ENCODE assay signal across 18 mouse cellular contexts in genomic region chr7:98149802-98150201, GRCm38 (mm10). TPM values are rescaled to one million over a fixed set of nuclear protein-coding genes. Genes with fewer than 3 reads are reported as not detected.
DNase-seq lines count a peak whose midpoint lies in the region; ATAC-seq lines count a peak whose summit lies in the region.
"Had no signal": no experiment of that assay in that cellular context is flagged by ENCODE, and none has a peak within 500 bp of the region (broad histone marks: within the 10 kb centered on the region; RNA-seq: fewer than 3 reads in every experiment).

No protein-coding gene starts in this region.

- H3K27ac ChIP-seq in heart, embryonic 10.5 days = peak overlapping the region; percentile 81
- H3K27ac ChIP-seq in liver, embryonic 11.5 days (ENCODE audit: low read depth, low read length) = peak overlapping the region; percentile 13; the same call in 1 of the 2 replicates
- H3K27ac ChIP-seq in hindbrain, embryonic 13.5 days = no peak overlapping the region
- H3K27ac ChIP-seq in midbrain, embryonic 15.5 days = no peak overlapping the region
- H3K27ac ChIP-seq: gastrocnemius, adult 2 months; heart, embryonic 15.5 days; lung, embryonic 15.5 days; neural tube, embryonic 13.5 days; stomach, embryonic 15.5 days had no signal

- no peak overlapping the region for H3K4me3 ChIP-seq in heart, embryonic 10.5 days
- no peak overlapping the region for H3K4me3 ChIP-seq in liver, embryonic 11.5 days (ENCODE audit: low read depth, low read length)
- no peak overlapping the region for H3K4me3 ChIP-seq in hindbrain, embryonic 13.5 days
- H3K4me3 ChIP-seq in midbrain, embryonic 15.5 days = no peak overlapping the region
- H3K4me3 ChIP-seq: erythroblast, embryonic 14.5 days; gastrocnemius, adult 2 months; heart, embryonic 15.5 days; lung, embryonic 15.5 days; neural tube, embryonic 13.5 days; stomach, embryonic 15.5 days had no signal

- H3K4me2 ChIP-seq in liver, embryonic 11.5 days = no peak overlapping the region
- no peak overlapping the region for H3K4me2 ChIP-seq in hindbrain, embryonic 13.5 days
- no peak overlapping the region for H3K4me2 ChIP-seq in midbrain, embryonic 15.5 days
- H3K4me2 ChIP-seq: heart, embryonic 15.5 days; lung, embryonic 15.5 days; neural tube, embryonic 13.5 days; stomach, embryonic 15.5 days had no signal

- no peaks in the 10 kb centered on the region for H3K27me3 ChIP-seq in heart, embryonic 10.5 days (ENCODE audit: insufficient read depth, poor library complexity, severe bottlenecking)
- H3K27me3 ChIP-seq in liver, embryonic 11.5 days (replicated peaks; ENCODE audit: control insufficient read depth, insufficient read depth, low read length) = no peaks in the 10 kb centered on the region
- 0 out of 2 replicates have a peak, but pooled peaks cover 8% of the 10 kb centered on the region for H3K27me3 ChIP-seq in hindbrain, embryonic 13.5 days
- H3K27me3 ChIP-seq in midbrain, embryonic 15.5 days (replicated peaks) = no peaks in the 10 kb centered on the region
- H3K27me3 ChIP-seq: heart, embryonic 15.5 days; lung, embryonic 15.5 days; neural tube, embryonic 13.5 days; stomach, embryonic 15.5 days had no signal

- ATAC-seq in liver, embryonic 11.5 days (replicated peaks; ENCODE audit: low FRiP score) = peak; percentile 39
- peak; percentile 34; the same call in 1 of the 2 replicates for ATAC-seq in hindbrain, embryonic 13.5 days (ENCODE audit: low FRiP score)
- ATAC-seq in midbrain, embryonic 15.5 days (replicated peaks) = peak; percentile 9; the same call in 1 of the 2 replicates
- ATAC-seq: activated CD4-positive, CD25-positive, alpha-beta regulatory T cell, adult 4 months had no signal

- peaks cover 81% of the 10 kb centered on the region for H3K4me1 ChIP-seq in heart, embryonic 10.5 days
- H3K4me1 ChIP-seq in liver, embryonic 11.5 days (replicated peaks; ENCODE audit: control insufficient read depth, insufficient read depth, low read length) = peaks cover 27% of the 10 kb centered on the region
- H3K4me1 ChIP-seq in hindbrain, embryonic 13.5 days (replicated peaks) = peaks cover 34% of the 10 kb centered on the region
- H3K4me1 ChIP-seq in midbrain, embryonic 15.5 days = peaks cover 13% of the 10 kb centered on the region
- H3K4me1 ChIP-seq: lung, embryonic 15.5 days had no signal

- no peaks in the 10 kb centered on the region for H3K36me3 ChIP-seq in heart, embryonic 10.5 days
- H3K36me3 ChIP-seq in liver, embryonic 11.5 days (ENCODE audit: control insufficient read depth, insufficient read depth, low read length) = peaks cover 5% of the 10 kb centered on the region; the same call in 1 of the 2 replicates
- 0 out of 2 replicates have a peak, but pooled peaks cover 3% of the 10 kb centered on the region for H3K36me3 ChIP-seq in hindbrain, embryonic 13.5 days
- H3K36me3 ChIP-seq in midbrain, embryonic 15.5 days (replicated peaks) = no peaks in the 10 kb centered on the region
- H3K36me3 ChIP-seq: heart, embryonic 15.5 days; lung, embryonic 15.5 days; stomach, embryonic 15.5 days had no signal

- WGBS in heart, embryonic 10.5 days = 12% methylated on average over 3 of the region's 3 CpGs
- WGBS in liver, embryonic 11.5 days = 33% methylated on average over 3 of the region's 3 CpGs
- WGBS in hindbrain, embryonic 13.5 days = 20% methylated on average over 3 of the region's 3 CpGs
- 15% methylated on average over 3 of the region's 3 CpGs for WGBS in midbrain, embryonic 15.5 days

- H3K9me3 ChIP-seq in heart, embryonic 10.5 days = no peaks in the 10 kb centered on the region
- H3K9me3 ChIP-seq in liver, embryonic 11.5 days (ENCODE audit: control insufficient read depth, low read length) = no peaks in the 10 kb centered on the region
- H3K9me3 ChIP-seq in hindbrain, embryonic 13.5 days = no peaks in the 10 kb centered on the region
- no peaks in the 10 kb centered on the region for H3K9me3 ChIP-seq in midbrain, embryonic 15.5 days
- H3K9me3 ChIP-seq: heart, embryonic 15.5 days; lung, embryonic 15.5 days; neural tube, embryonic 13.5 days; stomach, embryonic 15.5 days had no signal

- DNase-seq in heart, embryonic 10.5 days (ENCODE audit: low spot score) = peak; percentile 86
- no peak for DNase-seq in heart, adult 11 months
- no peak for DNase-seq in liver, embryonic 11.5 days (ENCODE audit: low spot score)
- no peak for DNase-seq in liver
- DNase-seq in cerebellum, adult 9-10 months = no peak
- no peak for DNase-seq in frontal cortex, adult 2 months (ENCODE audit: extremely low spot score in 1 of 2, low spot score in 1 of 2)
- DNase-seq: cerebellum, postnatal 25 days; gastrocnemius, adult 2 months; kidney, adult 8-10 months; thymus, postnatal 14 days had no signal

- H3K9ac ChIP-seq in liver, embryonic 11.5 days (ENCODE audit: low read depth, low read length) = no peak overlapping the region
- H3K9ac ChIP-seq in hindbrain, embryonic 13.5 days = no peak overlapping the region
- no peak overlapping the region for H3K9ac ChIP-seq in midbrain, embryonic 15.5 days
- H3K9ac ChIP-seq: heart, embryonic 15.5 days; lung, embryonic 15.5 days; neural tube, embryonic 13.5 days; stomach, embryonic 15.5 days had no signal

RNA-seq across cellular contexts. Expression of gene Omp, which starts 4.5 kb away (rescaled TPM):
- polyA plus RNA-seq in heart, embryonic 10.5 days (2016; fragmentation: Nextera tagmentation; extraction: Ambion mirVana) = 0.33 TPM in 2 replicates
- polyA plus RNA-seq in liver, embryonic 11.5 days (2014; fragmentation: Nextera tagmentation; extraction: Ambion mirVana) = 0.62 and 0.70 TPM in 2 replicates
- polyA plus RNA-seq in hindbrain, embryonic 13.5 days (2015; fragmentation: Nextera tagmentation; extraction: Ambion mirVana) = 0.30 and 0.49 TPM in 2 replicates
- polyA plus RNA-seq in midbrain, embryonic 15.5 days (2015; fragmentation: Nextera tagmentation; extraction: Ambion mirVana) = 0.33 and 0.37 TPM in 2 replicates
- polyA plus RNA-seq in frontal cortex, adult 2 months (2012; rRNA removed) = 22.2 and 28.1 TPM in 2 replicates
- polyA plus RNA-seq: activated CD4-positive, CD25-positive, alpha-beta regulatory T cell, adult 4 months had no signal

RNA-seq across cellular contexts. Expression of gene Capn5, which starts 28.3 kb away (rescaled TPM):
- 9.4 and 11.0 TPM in 2 replicates for polyA plus RNA-seq in heart, embryonic 10.5 days (2016; fragmentation: Nextera tagmentation; extraction: Ambion mirVana)
- 20.0 and 20.1 TPM in 2 replicates for polyA plus RNA-seq in liver, embryonic 11.5 days (2014; fragmentation: Nextera tagmentation; extraction: Ambion mirVana)
- polyA plus RNA-seq in hindbrain, embryonic 13.5 days (2015; fragmentation: Nextera tagmentation; extraction: Ambion mirVana) = 15.3 and 16.3 TPM in 2 replicates
- polyA plus RNA-seq in midbrain, embryonic 15.5 days (2015; fragmentation: Nextera tagmentation; extraction: Ambion mirVana) = 18.5 and 19.0 TPM in 2 replicates
- 28.7 and 29.4 TPM in 2 replicates for polyA plus RNA-seq in frontal cortex, adult 2 months (2012; rRNA removed)

RNA-seq across cellular contexts. Expression of gene Myo7a, which starts 30.5 kb away (rescaled TPM):
- polyA plus RNA-seq in heart, embryonic 10.5 days (2016; fragmentation: Nextera tagmentation; extraction: Ambion mirVana) = 16.4 and 17.3 TPM in 2 replicates
- polyA plus RNA-seq in liver, embryonic 11.5 days (2014; fragmentation: Nextera tagmentation; extraction: Ambion mirVana) = 20.1 and 20.7 TPM in 2 replicates
- polyA plus RNA-seq in hindbrain, embryonic 13.5 days (2015; fragmentation: Nextera tagmentation; extraction: Ambion mirVana) = 17.3 and 18.4 TPM in 2 replicates
- polyA plus RNA-seq in midbrain, embryonic 15.5 days (2015; fragmentation: Nextera tagmentation; extraction: Ambion mirVana) = 20.6 and 23.8 TPM in 2 replicates
- 20.3 and 21.0 TPM in 2 replicates for polyA plus RNA-seq in frontal cortex, adult 2 months (2012; rRNA removed)

RNA-seq across cellular contexts. Expression of gene B3gnt6, which starts 49.5 kb away (rescaled TPM):
- polyA plus RNA-seq in heart, embryonic 10.5 days (2016; fragmentation: Nextera tagmentation; extraction: Ambion mirVana) = 0.06 TPM in 1 of 2 replicates, not detected in the other
- polyA plus RNA-seq in liver, embryonic 11.5 days (2014; fragmentation: Nextera tagmentation; extraction: Ambion mirVana) = 0.09 TPM in 1 of 2 replicates, not detected in the other
- polyA plus RNA-seq in hindbrain, embryonic 13.5 days (2015; fragmentation: Nextera tagmentation; extraction: Ambion mirVana) = 0.27 TPM in 1 of 2 replicates, not detected in the other
- polyA plus RNA-seq in midbrain, embryonic 15.5 days (2015; fragmentation: Nextera tagmentation; extraction: Ambion mirVana) = 0.15 and 0.41 TPM in 2 replicates
- 0.44 and 0.59 TPM in 2 replicates for polyA plus RNA-seq in frontal cortex, adult 2 months (2012; rRNA removed)
- polyA plus RNA-seq: activated CD4-positive, CD25-positive, alpha-beta regulatory T cell, adult 4 months; erythroblast, embryonic 14.5 days; heart, embryonic 15.5 days had no signal

Comparison
In these comparisons a context has a peak if more than half of its experiments do, and no peak if none do; other contexts are left out.
1. H3K27ac ChIP-seq: peak in heart, embryonic 10.5 days (single experiment) and liver, embryonic 11.5 days (single experiment); none in hindbrain, embryonic 13.5 days (single experiment) and midbrain, embryonic 15.5 days (single experiment).
2. RNA of gene Omp, which starts 4.5 kb away (polyA plus RNA-seq): 22.2 to 28.1 TPM in frontal cortex, adult 2 months; 0.62 to 0.70 TPM in liver, embryonic 11.5 days, 0.33 to 0.37 TPM in midbrain, embryonic 15.5 days, 0.33 TPM in heart, embryonic 10.5 days and 0.30 to 0.49 TPM in hindbrain, embryonic 13.5 days; every median in the first group is over 10 times any median in the second.
3. Peak in every context shown above with its lines, with median percentiles within 50 percentile points of each other: ATAC-seq.